Mouse (Mus musculus): ENCODE results near the gene Rbm26.

Gene Rbm26

DNA sequence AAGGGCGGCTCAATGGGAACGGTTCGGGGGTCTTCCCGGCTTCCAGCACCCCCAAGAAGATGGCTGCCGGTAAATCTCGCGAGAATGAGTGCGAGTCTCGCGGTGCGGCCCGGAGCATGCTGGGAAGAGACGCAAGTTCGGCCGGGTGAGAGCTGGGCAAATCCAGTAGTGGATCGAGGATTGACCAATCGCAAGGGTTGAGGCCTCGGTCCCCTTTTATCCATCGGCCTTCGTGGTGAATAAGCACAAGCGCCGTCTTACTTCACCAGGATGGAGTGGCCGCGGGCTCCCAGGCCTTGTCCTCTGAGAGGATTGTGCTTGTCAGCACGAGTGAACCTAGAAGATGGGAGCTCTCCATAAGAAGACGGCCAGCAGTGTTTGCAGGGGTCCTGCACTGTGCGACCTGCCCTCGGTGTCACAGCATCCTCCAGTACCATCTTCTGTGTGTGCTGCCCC lies at the start of gene Rbm26:
TSS of gene Rbm26 (minus strand) at position 90 of the 456 bp plus-strand sequence.
- peak; percentile 96 for DNase-seq (ENCODE audit: low read depth)

- no peak for DNase-seq (ENCODE audit: low read depth)
These were observed 48.7 kb upstream of the Rbm26 start for GRCm38 (mm10) chr14:105225790-105226189.

DNA sequence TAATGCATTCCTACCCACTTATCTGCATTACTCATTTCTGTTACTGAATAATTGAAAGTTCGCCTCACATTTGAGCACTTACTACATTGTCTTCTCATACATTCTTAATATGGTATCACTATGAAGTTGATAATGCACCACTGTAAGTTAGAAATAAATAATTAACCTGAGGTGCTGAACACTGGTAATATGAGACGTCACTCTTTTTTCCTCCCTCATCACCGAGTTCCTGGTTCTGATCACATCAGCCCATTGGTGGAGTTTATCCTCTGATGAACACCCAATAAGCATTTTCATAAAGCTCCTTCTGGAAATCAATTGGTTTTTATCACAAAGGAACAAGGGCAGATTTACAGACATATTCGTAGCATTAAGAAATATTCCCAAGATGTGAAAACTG lies 45.1 kb upstream of the Rbm26 start:
- DNase-seq (ENCODE audit: low read depth): no peak

- DNase-seq (ENCODE audit: low read depth): peak; percentile 22
These were observed 42.6 kb upstream of the Rbm26 start for GRCm38 (mm10) chr14:105219525-105220376.

DNA sequence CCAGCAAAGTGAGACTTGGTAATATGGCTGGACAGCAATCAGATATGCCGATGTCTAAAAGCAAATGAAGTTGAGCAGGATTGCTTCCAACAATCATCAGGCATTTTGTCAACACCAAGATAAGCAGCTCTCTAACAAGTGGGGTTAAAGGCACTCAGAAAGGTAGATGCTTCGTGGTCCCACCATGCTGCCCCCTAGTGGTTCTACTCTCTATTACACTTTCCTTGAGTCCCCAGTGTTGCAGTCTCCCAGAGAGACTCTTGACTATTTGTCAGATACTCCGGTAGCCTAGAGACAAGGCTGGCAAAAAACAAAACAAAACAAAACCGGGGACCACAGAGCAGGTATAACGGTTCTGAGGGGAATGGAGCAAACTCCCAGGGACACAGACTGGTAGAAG lies 21.3 kb upstream of the Rbm26 start:
- DNase-seq (ENCODE audit: low read depth): peak; percentile 30

DNA sequence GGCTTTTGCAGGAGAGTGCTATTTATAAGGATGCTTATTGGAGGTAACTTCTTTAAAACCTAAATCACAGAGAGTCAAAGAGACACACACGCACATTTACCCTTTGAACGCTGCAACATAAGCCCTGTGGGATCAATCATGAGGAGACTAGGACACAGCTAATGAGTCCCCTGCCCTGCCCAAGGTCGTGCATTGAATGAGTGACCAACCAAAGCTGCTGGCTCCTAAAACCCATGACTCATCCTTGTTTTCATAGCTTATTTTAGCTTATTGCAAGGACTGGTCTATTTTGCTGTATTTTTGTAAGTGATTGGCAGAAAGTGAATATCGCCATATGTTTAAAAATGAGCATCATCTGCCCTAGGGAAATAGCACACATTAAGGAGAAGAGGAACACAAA lies 17.6 kb upstream of the Rbm26 start:
- DNase-seq (ENCODE audit: low read depth): peak; percentile 16

- peak; percentile 56 for DNase-seq (ENCODE audit: low read depth)
These were observed 7.7 kb upstream of the Rbm26 start for GRCm38 (mm10) chr14:105184866-105185265.

GRCm38 (mm10) chr14:105182786-105183185 lies 5.7 kb upstream of the Rbm26 start:
- DNase-seq (ENCODE audit: low read depth): no peak

- no peak for DNase-seq (ENCODE audit: low read depth)
These were observed 2.6 kb upstream of the Rbm26 start for GRCm38 (mm10) chr14:105179733-105180132.

GRCm38 (mm10) chr14:105178996-105179395 lies 1.9 kb upstream of the Rbm26 start:
- DNase-seq (ENCODE audit: low read depth): no peak

GRCm38 (mm10) chr14:105176381-105177168 lies 552 bp downstream of the Rbm26 start:
- peak; percentile 44 for DNase-seq (ENCODE audit: low read depth)

DNA sequence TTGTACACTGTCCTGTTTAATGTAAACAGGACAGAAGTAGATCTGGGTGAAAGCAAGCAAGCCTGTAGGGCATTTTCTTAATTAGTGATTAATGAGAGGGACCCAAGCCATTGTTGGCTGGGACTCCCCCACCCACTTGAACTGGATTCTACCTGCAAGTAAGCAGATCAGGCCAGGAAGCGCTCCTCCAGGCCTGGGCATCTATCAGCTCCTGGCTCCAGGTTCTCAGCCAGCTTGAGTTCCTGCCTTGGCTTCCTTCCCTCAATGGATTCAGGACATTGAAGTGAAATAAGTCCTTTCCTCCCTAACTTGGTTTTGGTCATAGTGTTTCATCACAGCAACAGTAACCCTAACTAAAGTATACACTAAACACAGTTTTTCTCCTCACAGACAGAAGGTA lies 9.9 kb downstream of the Rbm26 start:
- no peak for DNase-seq (ENCODE audit: low read depth)

- DNase-seq (ENCODE audit: low read depth): no peak
These were observed 12.3 kb downstream of the Rbm26 start for GRCm38 (mm10) chr14:105164793-105165192.

DNA sequence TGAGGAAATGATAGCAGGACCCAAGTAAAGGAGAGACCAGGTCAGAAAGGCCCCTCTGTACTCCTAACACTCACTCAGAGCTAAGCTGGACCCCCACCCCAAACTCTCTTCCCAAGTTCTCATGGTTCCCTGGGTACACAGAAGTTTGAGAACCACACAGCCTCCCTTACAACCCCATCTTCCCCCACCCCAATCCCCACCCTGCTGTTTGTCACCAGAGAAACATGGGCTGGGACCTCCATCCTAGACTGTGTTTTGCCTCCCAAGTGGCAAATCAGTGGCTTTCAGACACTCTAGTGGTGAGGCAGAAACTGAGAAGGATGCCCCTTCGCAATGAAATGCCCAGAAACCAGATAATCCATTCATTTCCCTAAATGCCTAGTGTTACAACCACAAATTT lies 15.8 kb downstream of the Rbm26 start:
- DNase-seq (ENCODE audit: low read depth): no peak

- no peak for DNase-seq (ENCODE audit: low read depth)
These were observed 18.6 kb downstream of the Rbm26 start for GRCm38 (mm10) chr14:105158526-105158925.

DNA sequence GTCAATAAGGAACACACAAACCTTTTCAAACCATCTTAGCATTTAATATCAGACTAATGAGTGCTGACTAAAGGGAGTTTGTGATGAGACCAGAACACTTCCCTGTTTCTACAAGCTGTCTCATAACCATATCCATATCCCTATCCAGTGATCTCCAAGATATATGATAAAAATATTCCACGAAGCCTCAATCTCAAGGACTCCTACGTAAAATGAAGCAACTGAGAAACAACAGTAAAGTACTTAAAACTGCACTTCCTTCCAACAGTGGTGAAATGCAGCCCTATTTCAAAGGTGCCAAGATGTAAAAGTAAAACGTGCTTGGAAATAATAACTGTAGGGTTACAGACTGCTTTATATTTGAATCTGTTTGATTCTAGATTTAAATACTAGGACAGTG lies 43.1 kb downstream of the Rbm26 start:
- DNase-seq (ENCODE audit: low read depth): no peak

GRCm38 (mm10) chr14:105127715-105128385 lies 49.3 kb downstream of the Rbm26 start:
- DNase-seq (ENCODE audit: low read depth): peak; percentile 8

DNA sequence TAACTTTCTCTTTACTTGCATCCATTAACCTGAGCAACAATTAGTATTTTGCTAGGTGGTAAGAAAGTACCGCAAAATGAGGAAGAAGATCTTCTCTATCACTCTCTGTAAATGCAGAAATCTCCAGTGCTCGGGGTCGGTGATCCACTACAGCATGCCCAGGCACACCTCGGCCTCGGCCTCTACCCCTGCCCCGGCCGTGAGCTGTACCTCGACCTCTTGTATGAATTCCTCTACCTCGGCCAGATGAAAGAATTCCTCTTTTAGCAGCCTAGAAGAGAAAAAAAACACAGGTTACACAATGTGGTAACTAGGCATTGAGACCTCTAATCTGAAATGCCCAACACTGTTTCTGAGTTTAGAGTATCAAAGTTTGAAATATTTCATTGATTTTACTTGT lies 52.6 kb downstream of the Rbm26 start:
- no peak for DNase-seq (ENCODE audit: low read depth)

DNA sequence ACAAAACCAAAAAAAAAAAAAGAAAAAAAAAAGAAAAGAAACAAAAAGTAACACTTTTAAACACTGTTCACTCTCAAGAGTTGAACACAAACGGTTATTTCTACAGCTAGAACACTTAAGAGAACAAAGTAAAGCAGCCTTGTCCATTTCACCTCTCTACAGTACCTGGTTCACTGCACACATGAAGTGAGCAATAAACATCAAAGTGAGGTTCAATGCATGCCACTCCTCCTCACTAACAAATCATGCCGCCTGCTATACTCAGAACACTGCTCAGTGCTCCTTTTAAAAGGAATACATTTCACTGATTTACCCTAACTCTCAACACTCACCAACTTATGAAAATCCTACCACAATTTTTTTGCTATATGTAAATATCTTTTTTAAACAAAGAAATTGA lies 61.7 kb downstream of the Rbm26 start:
- DNase-seq (ENCODE audit: low read depth): no peak

DNA sequence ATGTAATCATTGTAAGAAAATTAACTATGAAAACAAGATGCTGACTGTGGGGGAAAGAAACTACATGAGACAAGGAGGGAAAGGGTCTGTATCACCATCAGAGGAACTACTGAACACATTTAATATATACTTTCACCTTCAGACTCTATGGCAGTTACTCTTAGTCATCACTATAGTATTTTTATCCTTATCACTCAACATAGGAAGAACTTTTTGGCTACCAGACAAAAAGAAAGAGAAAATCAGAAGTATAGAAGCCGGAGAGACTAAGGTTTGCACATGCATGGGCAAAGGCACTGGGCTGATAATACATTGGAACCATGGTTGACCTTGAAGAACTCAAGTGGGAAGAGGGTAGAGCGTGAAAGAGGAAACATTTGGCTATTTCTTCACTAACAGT lies 70.9 kb downstream of the Rbm26 start:
- DNase-seq (ENCODE audit: low read depth): no peak

GRCm38 (mm10) chr14:105098861-105099260 lies 78.3 kb downstream of the Rbm26 start:
- DNase-seq (ENCODE audit: low read depth): no peak

GRCm38 (mm10) chr14:105096221-105096620 lies 80.9 kb downstream of the Rbm26 start:
- no peak for DNase-seq (ENCODE audit: low read depth)

DNA sequence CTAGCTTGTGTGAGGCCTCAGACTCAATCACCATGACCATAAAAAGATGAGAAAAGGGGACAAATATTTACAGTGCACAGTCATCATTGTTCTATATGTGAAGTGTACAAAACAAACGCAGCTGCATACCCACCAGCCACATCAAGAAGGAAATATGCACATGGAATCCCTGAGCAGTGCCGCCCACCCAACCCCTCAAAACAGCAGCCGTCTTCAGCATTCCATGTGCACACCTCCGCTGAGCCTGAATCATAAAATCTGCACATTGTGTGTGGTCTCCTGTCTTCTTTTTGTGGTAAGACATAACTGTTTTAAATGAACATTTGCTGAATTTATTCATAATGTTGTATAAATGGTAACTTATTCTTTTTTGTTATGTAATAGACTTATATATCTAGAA lies 90.1 kb downstream of the Rbm26 start:
- DNase-seq (ENCODE audit: low read depth): no peak

Data from NIH3T3 (cell line).